Mouse (Mus musculus): Measurements from ENCODE around the gene Castor2.

Castor2 gene

DNA sequence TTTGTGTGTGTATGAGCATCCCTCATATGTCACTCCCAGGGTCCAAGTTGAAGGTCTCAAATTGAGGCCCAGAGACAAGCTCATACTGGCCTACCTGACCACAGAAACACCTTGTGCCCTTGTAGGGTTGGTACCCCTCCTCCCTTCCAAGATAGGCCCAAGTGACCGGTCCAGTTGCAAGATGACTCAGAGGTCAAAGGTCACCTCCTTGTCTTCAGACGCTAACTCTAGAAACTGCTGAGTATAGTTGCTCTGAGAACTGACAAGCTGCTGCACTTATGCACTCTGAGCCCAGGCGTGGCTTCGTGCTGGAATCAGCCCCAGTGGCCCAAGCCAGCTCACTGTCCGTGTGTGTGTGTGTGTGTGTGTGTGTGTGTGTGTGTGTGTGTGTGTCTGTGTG, 2.4 kb downstream of the Castor2 start:
- DNase-seq (ENCODE audit: low spot score in 2 of 2): peak in 1 of 2 experiments; percentile 56

- no peak for DNase-seq (ENCODE audit: low spot score in 2 of 2)
Observed at GRCm38 (mm10) chr5:134102720-134103119, 3.2 kb downstream of the Castor2 start.

- no peak for DNase-seq (ENCODE audit: low spot score in 2 of 2)
Observed at GRCm38 (mm10) chr5:134105829-134106228, 6.3 kb downstream of the Castor2 start.

- no peak for DNase-seq (ENCODE audit: low spot score in 2 of 2)
Observed at GRCm38 (mm10) chr5:134114981-134115380, 15.5 kb downstream of the Castor2 start.

- DNase-seq (ENCODE audit: low spot score in 2 of 2): no peak
Observed at GRCm38 (mm10) chr5:134115639-134116259, 16.2 kb downstream of the Castor2 start.

- DNase-seq (ENCODE audit: low spot score in 2 of 2): no peak
Observed at GRCm38 (mm10) chr5:134118798-134119407, 19.4 kb downstream of the Castor2 start.

GRCm38 (mm10) chr5:134119481-134120120, 20.1 kb downstream of the Castor2 start:
- peak; percentile 49 to 63 for DNase-seq (ENCODE audit: low spot score in 2 of 2)

DNA sequence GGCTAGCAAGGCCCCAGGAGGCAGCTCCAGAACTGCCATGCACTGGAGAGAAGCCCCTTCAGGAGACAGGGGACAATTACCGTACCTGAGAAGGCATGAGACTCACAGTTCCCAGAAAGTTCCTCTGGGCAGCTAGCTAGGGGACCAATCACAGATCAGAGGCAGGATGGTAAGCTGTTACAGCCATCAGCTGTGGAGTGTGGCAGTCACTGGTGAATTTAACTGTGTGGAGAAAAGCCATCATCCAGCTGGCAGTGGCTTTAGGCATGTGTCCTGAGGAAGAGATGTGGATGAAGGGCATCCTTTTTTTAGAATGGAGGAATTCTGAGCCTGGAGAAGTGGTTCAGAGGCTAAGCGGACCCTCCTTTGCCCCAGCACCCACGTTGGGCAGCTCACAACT, 20.6 kb downstream of the Castor2 start:
- no peak for DNase-seq (ENCODE audit: low spot score in 2 of 2)

- no peak for DNase-seq (ENCODE audit: low spot score in 2 of 2)
Observed at GRCm38 (mm10) chr5:134121138-134121892, 21.8 kb downstream of the Castor2 start.

- DNase-seq (ENCODE audit: low spot score in 2 of 2): no peak
Observed at GRCm38 (mm10) chr5:134121893-134122259, 22.4 kb downstream of the Castor2 start.

DNA sequence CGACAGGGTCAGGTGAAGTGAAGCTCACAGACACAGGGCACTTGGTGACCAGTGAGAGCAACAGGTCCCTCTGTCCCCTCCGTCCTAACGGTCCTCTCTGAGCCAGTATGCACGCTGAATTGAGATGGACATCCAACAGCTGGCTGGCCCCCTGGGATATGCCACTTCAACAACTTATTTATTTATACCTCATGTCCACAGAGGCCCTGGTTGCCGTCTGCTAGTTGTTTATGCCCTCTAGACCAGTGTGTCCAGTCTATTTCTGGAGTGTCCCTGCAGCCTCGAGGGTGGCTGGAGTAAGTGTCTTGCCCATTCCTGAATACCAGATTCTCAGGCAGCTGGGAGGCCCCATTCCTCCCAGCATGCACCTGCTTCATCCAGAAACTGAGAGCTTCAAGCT, 24.3 kb downstream of the Castor2 start:
- no peak for DNase-seq (ENCODE audit: low spot score in 2 of 2)

DNA sequence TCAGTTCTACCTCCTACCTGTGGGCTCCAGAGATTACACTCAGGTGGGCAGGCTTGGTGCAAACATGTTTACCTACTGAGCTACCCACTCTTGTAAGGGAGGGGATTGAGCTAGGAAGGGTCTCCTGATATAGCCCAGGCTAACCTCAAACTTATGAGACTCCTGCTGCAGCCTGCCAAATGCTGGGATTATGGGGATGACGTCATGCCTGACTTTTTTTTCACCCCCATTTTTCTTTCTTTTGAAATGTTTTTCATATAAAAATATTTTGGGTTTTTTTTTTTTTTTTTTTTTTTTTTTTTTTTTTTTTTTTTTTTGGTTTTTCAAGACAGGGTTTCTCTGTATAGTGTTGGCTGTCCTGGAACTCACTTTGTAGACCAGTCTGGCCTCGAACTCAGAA, 26.7 kb downstream of the Castor2 start:
- DNase-seq (ENCODE audit: low spot score in 2 of 2): no peak

GRCm38 (mm10) chr5:134131586-134131985, 32.1 kb downstream of the Castor2 start:
- DNase-seq (ENCODE audit: low spot score in 2 of 2): peak in 1 of 2 experiments; percentile 29

DNA sequence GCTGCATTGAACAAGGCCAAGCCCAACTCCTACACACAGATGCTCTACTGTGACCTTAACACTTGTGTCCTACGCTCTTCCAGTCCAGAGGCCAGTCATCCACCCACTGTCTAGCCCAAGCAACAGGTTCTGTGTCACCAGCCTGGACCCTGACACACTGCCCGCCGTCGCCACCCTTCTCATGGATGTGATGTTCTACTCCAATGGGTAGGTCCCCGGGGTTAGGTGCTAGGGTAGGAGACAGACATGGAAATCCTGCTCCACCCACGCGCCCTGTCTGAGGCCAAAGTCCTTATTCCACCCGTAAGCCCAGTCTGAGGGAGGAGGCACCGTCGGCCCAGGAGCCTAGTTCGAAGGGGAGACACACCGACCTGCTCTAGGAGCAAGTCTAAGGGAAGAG, 36.5 kb downstream of the Castor2 start:
- no peak for DNase-seq (ENCODE audit: low spot score in 2 of 2)

DNA sequence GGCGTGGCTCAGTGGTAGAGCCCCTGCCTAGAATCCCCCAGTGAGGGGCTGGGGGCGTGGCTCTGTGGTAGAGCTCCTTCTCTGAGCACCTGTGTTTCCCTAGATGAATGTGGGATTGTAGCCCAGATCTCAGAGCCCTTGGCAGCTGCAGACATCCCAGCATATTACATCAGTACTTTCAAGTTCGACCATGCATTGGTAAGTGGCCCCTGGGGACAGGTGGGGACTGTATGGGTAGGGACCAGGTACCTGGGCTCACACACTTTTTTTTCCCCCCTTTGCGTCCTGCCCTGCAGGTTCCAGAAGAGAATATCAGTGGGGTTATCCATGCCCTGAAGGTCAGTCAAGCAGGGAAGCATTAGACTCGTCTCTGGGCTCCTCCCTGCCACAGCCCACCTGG, 38.4 kb downstream of the Castor2 start:
- DNase-seq (ENCODE audit: low spot score in 2 of 2): no peak

DNA sequence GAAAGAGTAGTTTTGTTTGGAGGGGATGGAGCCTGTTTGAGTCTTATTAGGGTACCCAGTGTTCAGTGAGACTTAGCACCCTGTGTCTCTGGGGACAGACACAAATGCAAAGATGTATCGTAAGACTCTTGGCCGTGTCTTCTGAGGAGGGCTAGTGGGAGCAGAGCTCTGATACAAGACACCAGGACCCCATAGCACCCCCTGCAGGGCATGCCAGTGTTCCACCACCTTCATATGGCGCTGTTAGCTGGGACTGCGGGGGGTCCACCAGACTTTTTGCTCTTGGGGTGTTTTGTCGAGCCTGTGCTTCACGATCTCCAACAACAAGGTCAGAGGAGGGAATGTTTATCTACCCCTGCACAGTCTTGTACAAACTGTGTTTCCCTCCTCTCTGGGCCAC, 39.9 kb downstream of the Castor2 start:
- no peak for DNase-seq (ENCODE audit: low spot score in 2 of 2)

DNA sequence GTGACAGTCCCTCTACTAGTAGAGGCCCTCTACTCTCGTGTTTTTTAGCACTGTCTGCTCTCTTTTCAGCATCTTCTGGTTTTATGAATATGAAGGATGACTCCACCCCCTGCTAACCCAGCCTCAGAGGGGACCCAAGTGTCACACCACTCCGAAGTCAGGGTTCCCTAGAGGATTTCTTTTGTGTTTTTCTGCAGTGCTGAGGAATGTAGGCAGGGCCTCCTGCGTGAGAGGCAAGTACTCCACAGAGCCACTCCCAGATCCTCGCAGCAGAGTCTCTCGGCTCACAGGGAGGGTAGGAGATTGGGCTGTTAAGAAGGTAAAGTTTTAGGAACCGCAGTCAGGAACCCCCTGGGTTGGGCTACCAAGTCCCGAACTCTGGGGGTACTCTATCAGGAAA, 41.7 kb downstream of the Castor2 start:
- no peak for DNase-seq (ENCODE audit: low spot score in 2 of 2)

- no peak for DNase-seq (ENCODE audit: low spot score in 2 of 2)
Observed at GRCm38 (mm10) chr5:134142381-134142780, 42.9 kb downstream of the Castor2 start.

DNA sequence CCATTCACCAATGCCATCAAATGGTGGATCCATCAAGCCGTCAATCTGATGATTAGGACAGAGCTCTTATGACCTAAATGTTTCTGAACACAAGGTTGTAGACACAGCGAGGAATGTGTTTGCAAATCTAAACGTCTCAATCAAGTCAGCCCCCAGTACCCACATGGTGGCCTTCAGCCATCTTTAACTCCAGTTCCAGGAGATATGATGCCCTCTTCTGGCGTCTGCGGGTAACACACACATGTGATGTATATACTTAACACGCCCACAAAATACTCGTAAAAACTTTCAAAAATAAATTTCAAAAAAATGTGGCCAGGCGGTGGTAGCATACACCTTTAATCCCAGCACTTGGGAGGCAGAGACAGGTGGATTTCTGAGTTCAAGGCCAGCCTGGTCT, 45.5 kb downstream of the Castor2 start:
- DNase-seq (ENCODE audit: low spot score in 2 of 2): no peak

GRCm38 (mm10) chr5:134147194-134147753, 47.8 kb downstream of the Castor2 start:
- DNase-seq (ENCODE audit: low spot score in 2 of 2): no peak

- no peak for DNase-seq (ENCODE audit: low spot score in 2 of 2)
Observed at GRCm38 (mm10) chr5:134148153-134148552, 48.6 kb downstream of the Castor2 start.

DNA sequence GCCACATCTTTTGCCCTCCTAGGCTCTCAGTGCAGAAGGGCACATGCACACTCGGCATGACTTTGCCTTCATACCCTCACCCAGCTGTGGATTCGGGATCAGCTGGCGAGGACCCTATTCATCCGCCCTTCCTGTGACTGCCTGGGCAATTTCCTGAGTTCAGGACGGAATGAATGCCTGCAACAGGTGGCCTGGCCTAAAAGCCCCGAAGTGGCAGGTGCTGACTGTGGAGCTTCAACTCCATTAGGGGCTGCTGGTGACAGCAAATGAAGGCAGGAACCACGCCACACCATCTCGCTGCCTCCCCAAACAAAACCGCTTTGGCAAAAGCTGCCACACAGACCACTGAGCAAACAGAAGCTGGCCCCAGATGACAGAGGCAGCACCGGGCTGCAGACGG, 52.4 kb downstream of the Castor2 start:
- no peak for DNase-seq (ENCODE audit: low spot score in 2 of 2)

Data from urinary bladder, adult 18-20 months (tissue).